Mouse (Mus musculus) MEL (cell line): ENCODE results near the gene Plcg2. TPM values are rescaled to one million over a fixed set of nuclear protein-coding genes. Genes with fewer than 3 reads are reported as not detected.

Experiments
- DNase-seq: peaks from one replicate; pipeline ENCODE4 v3.0.0; 2011; ENCODE audit warnings: low read depth, low spot score
- H3K27ac ChIP-seq: 2 replicates; pipeline ENCODE4 v1.5.1; 2012; ENCODE audit warnings: low read depth, mild to moderate bottlenecking, control low read depth, low read length, moderate library complexity; ENCODE audit not compliant: control insufficient read depth
- H3K27me3 ChIP-seq, 2 experiments: fragments of 150-350 bp in 1 of 2; sonication (generic) in 1 of 2; 2 replicates each; pipeline ENCODE4 v1.6.1; 2012; ENCODE audit warnings: low read length in 2 of 2, mild to moderate bottlenecking in 2 of 2, improper control_type of control experiment in 1 of 2, moderate library complexity in 1 of 2; ENCODE audit not compliant: insufficient read depth in 2 of 2, control insufficient read depth in 1 of 2
- H3K36me3 ChIP-seq, 2 experiments: 2 replicates each; pipeline ENCODE4 v1.6.1; 2012 to 2014; ENCODE audit warnings: low read length in 2 of 2, improper control_type of control experiment in 1 of 2, inconsistent platforms in 1 of 2, mild to moderate bottlenecking in 1 of 2; ENCODE audit not compliant: insufficient read depth in 2 of 2, control insufficient read depth in 1 of 2
- H3K4me1 ChIP-seq, 2 experiments: fragments of 150-350 bp in 1 of 2; sonication (generic) in 1 of 2; 2 replicates each; pipeline ENCODE4 v1.6.1; 2012; ENCODE audit warnings: low read length in 2 of 2, improper control_type of control experiment in 1 of 2, mild to moderate bottlenecking in 1 of 2; ENCODE audit not compliant: insufficient read depth in 2 of 2, control insufficient read depth in 1 of 2
- H3K4me3 ChIP-seq, 2 experiments: fragments of 150-350 bp in 1 of 2; sonication (generic) in 1 of 2; 2 replicates each; pipeline ENCODE4 v1.5.1; 2012; ENCODE audit warnings: low read depth in 2 of 2, low read length in 2 of 2, mild to moderate bottlenecking in 2 of 2, moderate library complexity in 2 of 2, control low read depth in 1 of 2, improper control_type of control experiment in 1 of 2; ENCODE audit not compliant: control insufficient read depth in 1 of 2, insufficient read depth in 1 of 2
- H3K79me2 ChIP-seq: 2 replicates; pipeline ENCODE4 v1.6.1; 2012; ENCODE audit warnings: mild to moderate bottlenecking, low read length, moderate library complexity; ENCODE audit not compliant: control insufficient read depth, poor library complexity, insufficient read depth
- H3K9ac ChIP-seq: 2 replicates; pipeline ENCODE4 v1.6.1; 2012; ENCODE audit warnings: low read depth, mild to moderate bottlenecking, control low read depth, low read length, moderate library complexity; ENCODE audit not compliant: control insufficient read depth, poor library complexity, severe bottlenecking
- H3K9me3 ChIP-seq: fragments of 150-350 bp; sonication (generic); replicated peaks from 2 replicates; pipeline ENCODE4 v1.6.1; 2012; ENCODE audit warnings: mild to moderate bottlenecking, low read length, improper control_type of control experiment, moderate library complexity; ENCODE audit not compliant: insufficient read depth
- BHLHE40 ChIP-seq: IDR thresholded peaks from 2 replicates; pipeline ENCODE4 v1.6.1; 2012; ENCODE audit warnings: low read depth, mild to moderate bottlenecking, inconsistent platforms, low read length, improper control_type of control experiment, borderline replicate concordance
- CHD1 ChIP-seq: IDR thresholded peaks from 2 replicates; pipeline ENCODE4 v1.6.1; 2012; ENCODE audit warnings: low read depth, mild to moderate bottlenecking, inconsistent platforms, low read length, improper control_type of control experiment
- CHD2 ChIP-seq: IDR thresholded peaks from 2 replicates; pipeline ENCODE4 v1.6.1; 2011; ENCODE audit warnings: low read length, improper control_type of control experiment
- CTCF ChIP-seq, 3 experiments: IDR thresholded peaks in 2 of 3; conservative IDR thresholded peaks in 1 of 3; 2 replicates each; pipeline ENCODE4 v1.5.1; 2011 to 2012; ENCODE audit warnings: low read length in 3 of 3, low read depth in 2 of 3, mild to moderate bottlenecking in 2 of 3, improper control_type of control experiment in 1 of 3, inconsistent platforms in 1 of 3, mixed read lengths in 1 of 3, moderate library complexity in 1 of 3; ENCODE audit not compliant: control insufficient read depth in 1 of 3, insufficient read depth in 1 of 3, poor library complexity in 1 of 3, severe bottlenecking in 1 of 3
- ELF1 ChIP-seq: IDR thresholded peaks from 2 replicates; pipeline ENCODE4 v1.6.1; 2014; ENCODE audit warnings: low read depth, mild to moderate bottlenecking, inconsistent platforms, low read length, improper control_type of control experiment, moderate library complexity
- ETS1 ChIP-seq: IDR thresholded peaks from 2 replicates; pipeline ENCODE4 v1.6.1; 2012; ENCODE audit warnings: low read depth, mild to moderate bottlenecking, inconsistent platforms, low read length, improper control_type of control experiment, moderate library complexity
- GATA1 ChIP-seq: IDR thresholded peaks from 2 replicates; pipeline ENCODE4 v1.6.1; 2011; ENCODE audit warnings: low read depth, low read length, improper control_type of control experiment
- HCFC1 ChIP-seq: IDR thresholded peaks from 2 replicates; pipeline ENCODE4 v1.6.1; 2012; ENCODE audit warnings: low read depth, mild to moderate bottlenecking, inconsistent platforms, low read length, improper control_type of control experiment, moderate library complexity
- KAT2A ChIP-seq: conservative IDR thresholded peaks from 2 replicates; pipeline ENCODE4 v1.6.1; 2012; ENCODE audit warnings: low read depth, low read length, improper control_type of control experiment, inconsistent platforms
- MAZ ChIP-seq: IDR thresholded peaks from 2 replicates; pipeline ENCODE4 v1.6.1; 2012; ENCODE audit warnings: low read depth, mild to moderate bottlenecking, inconsistent platforms, low read length, improper control_type of control experiment
- MYB ChIP-seq: IDR thresholded peaks from 2 replicates; pipeline ENCODE4 v1.6.1; 2011; ENCODE audit warnings: mild to moderate bottlenecking, low read depth, low read length, improper control_type of control experiment
- MYC ChIP-seq: IDR thresholded peaks from 2 replicates; pipeline ENCODE4 v1.6.1; 2011; ENCODE audit warnings: low read depth, mild to moderate bottlenecking, low read length, improper control_type of control experiment, moderate library complexity
- POLR2A ChIP-seq, 2 experiments: IDR thresholded peaks; 2 replicates each; pipeline ENCODE4 v1.6.1; 2011 to 2012; ENCODE audit warnings: low read length in 2 of 2, mild to moderate bottlenecking in 2 of 2, control low read depth in 1 of 2, improper control_type of control experiment in 1 of 2, low read depth in 1 of 2, moderate library complexity in 1 of 2; ENCODE audit not compliant: control insufficient read depth in 1 of 2, insufficient read depth in 1 of 2, poor library complexity in 1 of 2
- POLR2AphosphoS2 ChIP-seq: IDR thresholded peaks from 2 replicates; pipeline ENCODE4 v1.6.1; 2011; ENCODE audit warnings: low read length, improper control_type of control experiment
- POLR2AphosphoS5 ChIP-seq: IDR thresholded peaks from 2 replicates; pipeline ENCODE4 v1.6.1; 2012; ENCODE audit warnings: low read depth, borderline replicate concordance, mild to moderate bottlenecking, inconsistent platforms, low read length, moderate library complexity, mixed read lengths
- RAD21 ChIP-seq: IDR thresholded peaks from 2 replicates; pipeline ENCODE4 v1.6.1; 2011; ENCODE audit warnings: mild to moderate bottlenecking, low read depth, low read length, improper control_type of control experiment
- SMC3 ChIP-seq: IDR thresholded peaks from 2 replicates; pipeline ENCODE4 v1.6.1; 2011; ENCODE audit warnings: low read depth, low read length, improper control_type of control experiment
- TAL1 ChIP-seq: IDR thresholded peaks from 2 replicates; pipeline ENCODE4 v1.6.1; 2012; ENCODE audit warnings: mild to moderate bottlenecking, inconsistent platforms, low read length, moderate library complexity, mixed read lengths
- USF1 ChIP-seq: IDR thresholded peaks from 2 replicates; pipeline ENCODE4 v1.6.1; 2014; ENCODE audit warnings: low read depth, mild to moderate bottlenecking, inconsistent platforms, low read length, improper control_type of control experiment, moderate library complexity
- USF2 ChIP-seq, 2 experiments: IDR thresholded peaks; 2 replicates each; pipeline ENCODE4 v1.6.1; 2011 to 2012; ENCODE audit warnings: improper control_type of control experiment in 2 of 2, low read length in 2 of 2, borderline replicate concordance in 1 of 2, inconsistent platforms in 1 of 2, low read depth in 1 of 2, mild to moderate bottlenecking in 1 of 2; ENCODE audit not compliant: insufficient read depth in 1 of 2
- ZC3H11A ChIP-seq: IDR thresholded peaks from 2 replicates; pipeline ENCODE4 v1.6.1; 2012; ENCODE audit warnings: low read depth, mild to moderate bottlenecking, inconsistent platforms, low read length, improper control_type of control experiment
- ZKSCAN1 ChIP-seq: IDR thresholded peaks from 2 replicates; pipeline ENCODE4 v1.6.1; 2012; ENCODE audit warnings: low read depth, mild to moderate bottlenecking, inconsistent platforms, low read length, improper control_type of control experiment, moderate library complexity
- ZNF384 ChIP-seq: IDR thresholded peaks from 2 replicates; pipeline ENCODE4 v1.6.1; 2012; ENCODE audit warnings: low read depth, mild to moderate bottlenecking, inconsistent platforms, low read length, improper control_type of control experiment
- polyA plus RNA-seq, 2 experiments: library from polyadenylated mRNA; stranded (reverse) in 1 of 2; unstranded in 1 of 2; fragments of >175 nt in 1 of 2; fragments of >200 nt in 1 of 2; gene quantifications; 2 replicates each; pipeline versions ENCODE4 v1.2.1 to v1.2.4; 2012; ENCODE audit warnings: low replicate concordance in 2 of 2, low read depth in 1 of 2; ENCODE audit not compliant: insufficient read length in 2 of 2, insufficient read depth in 1 of 2, missing spikeins in 1 of 2
- total RNA-seq: library from RNA; depleted of rRNA; stranded (reverse); fragments of 300-350 nt; gene quantifications from 2 replicates; pipeline ENCODE4 v1.2.3, GENCODE M21; 2012

The Plcg2 gene
- total and polyA plus RNA-seq, 3 experiments, result 21.0 to 78.7 (median 23.3) TPM

DNA sequence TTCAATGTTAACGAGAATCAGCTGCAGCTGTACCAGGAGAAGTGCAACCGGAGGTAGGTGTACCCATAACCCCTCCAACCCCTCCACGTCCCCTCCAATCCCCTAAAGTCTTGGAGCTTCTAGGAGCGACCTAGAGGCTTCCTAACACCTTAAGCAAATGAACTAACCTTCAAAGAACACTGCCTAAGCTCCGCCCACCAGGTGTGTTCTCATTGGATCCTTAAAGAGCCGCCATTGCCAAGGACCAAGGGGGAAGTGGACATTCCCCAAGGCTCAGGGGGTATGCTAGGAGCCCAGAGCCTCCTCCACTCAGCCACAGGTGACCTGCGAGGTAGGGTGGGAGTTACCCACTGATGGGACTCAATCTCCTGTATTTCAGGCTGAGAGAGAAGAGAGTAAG is 136.3 kb downstream of the Plcg2 start:
- no peaks in the 10 kb centered on the region for H3K27me3 ChIP-seq
- TF ChIP-seq ZKSCAN1 (no peak), GATA1 (no peak), KAT2A (no peak), POLR2A (IDR thresholded peaks at IDR 0.05; ENCODE audit: control insufficient read depth in 1 of 2, insufficient read depth in 1 of 2, low read depth in 1 of 2, low read length in 2 of 2, poor library complexity in 1 of 2) (no peak), ZC3H11A (no peak), CHD1 (no peak), POLR2AphosphoS5 (no peak), TAL1 (no peak), ZNF384 (no peak), MAZ (no peak), BHLHE40 (no peak), HCFC1 (no peak), CHD2 (no peak), USF1 (no peak)
- no peaks in the 10 kb centered on the region for H3K79me2 ChIP-seq
- H3K36me3 ChIP-seq, result no peaks in the 10 kb centered on the region
- H3K9ac ChIP-seq, result no peak overlapping the region
- no peak overlapping the region for H3K4me3 ChIP-seq
- DNase-seq, result no peak
- H3K27ac ChIP-seq, result no peak overlapping the region
- H3K4me1 ChIP-seq, result no peaks in the 10 kb centered on the region
- no peaks in the 10 kb centered on the region for H3K9me3 ChIP-seq

DNA sequence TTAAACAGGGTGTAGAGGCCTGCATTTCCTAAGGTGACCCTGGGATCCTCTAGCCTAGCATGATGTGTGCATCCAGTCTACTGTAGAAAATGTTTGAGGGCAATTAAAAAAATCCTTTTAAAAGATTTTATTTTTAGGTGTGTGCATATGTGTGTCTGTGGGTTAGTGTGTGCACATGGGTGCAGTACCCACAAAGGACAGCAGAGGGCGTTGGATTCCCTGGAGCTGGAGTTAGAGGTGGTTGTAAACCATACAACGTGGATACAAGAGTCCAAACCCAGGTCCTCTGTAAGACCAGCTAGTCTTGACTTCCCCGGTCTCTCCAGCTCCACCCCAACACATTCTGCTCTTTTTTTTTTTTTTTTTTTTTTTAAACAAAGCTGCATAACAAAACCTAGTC is 139.4 kb downstream of the Plcg2 start:
- Histone ChIP-seq H3K4me1 (no peaks in the 10 kb centered on the region), H3K4me3 (no peak overlapping the region), H3K9me3 (no peaks in the 10 kb centered on the region), H3K79me2 (no peaks in the 10 kb centered on the region)
- no peak for DNase-seq
- TF ChIP-seq MYC (no peak), CTCF (IDR thresholded peaks at IDR 0.05 in 2 of 3, conservative IDR thresholded peaks at IDR 0.05 in 1 of 3; ENCODE audit: control insufficient read depth in 1 of 3, insufficient read depth in 1 of 3, low read depth in 2 of 3, low read length in 3 of 3, poor library complexity in 1 of 3, severe bottlenecking in 1 of 3) (peak; percentile 24 to 26 (median 24); a peak in 3 of 6 replicates), TAL1 (no peak), ELF1 (no peak)
- TF ChIP-seq, all 39 proteins: peak for 1
- Histone ChIP-seq H3K9ac (no peak overlapping the region), H3K36me3 (no peaks in the 10 kb centered on the region), H3K27ac (no peak overlapping the region), H3K27me3 (no peaks in the 10 kb centered on the region)

GRCm38 (mm10) chr8:117639631-117640030 is 141.5 kb downstream of the Plcg2 start:
- H3K36me3 ChIP-seq, result no peaks in the 10 kb centered on the region
- TF ChIP-seq RAD21 (peak; percentile 8), ELF1 (no peak), ETS1 (no peak), USF2 (IDR thresholded peaks at IDR 0.05; ENCODE audit: borderline replicate concordance in 1 of 2, insufficient read depth in 1 of 2, low read depth in 1 of 2, low read length in 2 of 2) (no peak), POLR2AphosphoS2 (no peak), MYB (no peak), SMC3 (peak; percentile 16; the same call in 1 of the 2 replicates), CTCF (IDR thresholded peaks at IDR 0.05 in 2 of 3, conservative IDR thresholded peaks at IDR 0.05 in 1 of 3; ENCODE audit: control insufficient read depth in 1 of 3, insufficient read depth in 1 of 3, low read depth in 2 of 3, low read length in 3 of 3, poor library complexity in 1 of 3, severe bottlenecking in 1 of 3) (peak; percentile 21 to 33 (median 27); a peak in 4 of 6 replicates), USF1 (no peak), MAZ (no peak)
- TF ChIP-seq, all 39 proteins: peak for 3
- DNase-seq, result peak; percentile 15
- no peaks in the 10 kb centered on the region for H3K4me1 ChIP-seq
- H3K27me3 ChIP-seq, result no peaks in the 10 kb centered on the region
- H3K9ac ChIP-seq, result no peak overlapping the region
- H3K4me3 ChIP-seq, result no peak overlapping the region
- no peaks in the 10 kb centered on the region for H3K9me3 ChIP-seq
- H3K79me2 ChIP-seq, result no peaks in the 10 kb centered on the region
- no peak overlapping the region for H3K27ac ChIP-seq
